Mouse (Mus musculus): ENCODE results near the gene Nr5a2. TPM values are rescaled to one million over a fixed set of nuclear protein-coding genes. Genes with fewer than 3 reads are reported as not detected.
A peak's percentile ranks its signal among the peaks of the same experiment; 100 is the strongest.

The Nr5a2 gene
- polyA plus RNA-seq, 1 experiment from 2014 or later: 0.82 TPM

GRCm38 (mm10) chr1:136958666-136959065 is 1.6 kb downstream of the Nr5a2 start:
- 3% methylated on average over 9 of the region's 9 CpGs for WGBS
- Histone ChIP-seq H3K9ac (no peak overlapping the region), H3K4me3 (no peak overlapping the region), H3K9me3 (no peaks in the 10 kb centered on the region), H3K27ac (no peak overlapping the region), H3K4me1 (peaks cover 3% of the 10 kb centered on the region; the same call in 1 of the 2 replicates), H3K27me3 (peaks cover 28% of the 10 kb centered on the region), H3K36me3 (no peaks in the 10 kb centered on the region), H3K4me2 (no peak overlapping the region)
- no peak for ATAC-seq (ENCODE audit: insufficient number of reproducible peaks, low FRiP score, low TSS enrichment, low read depth)

GRCm38 (mm10) chr1:136958185-136958584 is 2.1 kb downstream of the Nr5a2 start:
- 0 out of 2 replicates have a peak overlapping the region, but pooled peaks have one; percentile 20 for H3K4me2 ChIP-seq
- no peak overlapping the region for H3K4me3 ChIP-seq
- ATAC-seq (ENCODE audit: insufficient number of reproducible peaks, low FRiP score, low TSS enrichment, low read depth): no peak
- H3K4me1 ChIP-seq: peaks cover 3% of the 10 kb centered on the region; the same call in 1 of the 2 replicates
- 2% methylated on average over 8 of the region's 13 CpGs for WGBS
- no peak overlapping the region for H3K27ac ChIP-seq
- no peak overlapping the region for H3K9ac ChIP-seq
- H3K27me3 ChIP-seq: peaks cover 31% of the 10 kb centered on the region
- H3K9me3 ChIP-seq: no peaks in the 10 kb centered on the region
- no peaks in the 10 kb centered on the region for H3K36me3 ChIP-seq

- H3K36me3 ChIP-seq: no peaks in the 10 kb centered on the region
- H3K27ac ChIP-seq: no peak overlapping the region
- H3K9ac ChIP-seq: no peak overlapping the region
- no peak for ATAC-seq (ENCODE audit: insufficient number of reproducible peaks, low FRiP score, low TSS enrichment, low read depth)
- no peak overlapping the region for H3K4me2 ChIP-seq
- peaks cover 8% of the 10 kb centered on the region for H3K4me1 ChIP-seq
- H3K27me3 ChIP-seq: peaks cover 36% of the 10 kb centered on the region
- no peak overlapping the region for H3K4me3 ChIP-seq
- 35% methylated on average over 8 of the region's 8 CpGs for WGBS
- H3K9me3 ChIP-seq: no peaks in the 10 kb centered on the region
Observed at GRCm38 (mm10) chr1:136957696-136958095, 2.6 kb downstream of the Nr5a2 start.

DNA sequence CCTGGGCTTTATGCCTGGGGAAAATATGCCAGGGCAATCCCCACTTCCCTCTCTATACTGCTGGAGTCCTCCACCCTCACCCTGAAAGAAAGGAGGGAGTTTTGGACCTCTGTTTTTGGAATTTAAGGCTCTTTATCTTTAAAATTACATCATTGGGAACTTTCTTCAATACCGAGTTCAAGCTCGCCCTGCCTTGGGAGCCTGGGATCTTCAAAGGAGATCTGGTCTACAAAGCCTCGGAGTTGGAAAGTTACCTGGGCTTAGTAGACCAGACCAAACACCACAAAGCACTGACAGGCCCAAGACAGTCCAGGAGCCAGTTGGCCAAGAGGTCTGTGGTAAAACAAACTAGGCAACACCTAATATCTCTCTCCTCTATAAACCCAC is 6.1 kb downstream of the Nr5a2 start:
- no peaks in the 10 kb centered on the region for H3K9me3 ChIP-seq
- no peak overlapping the region for H3K4me2 ChIP-seq
- H3K4me1 ChIP-seq: peaks cover 21% of the 10 kb centered on the region
- no peak for ATAC-seq (ENCODE audit: insufficient number of reproducible peaks, low FRiP score, low TSS enrichment, low read depth)
- peaks cover 66% of the 10 kb centered on the region for H3K27me3 ChIP-seq
- H3K9ac ChIP-seq: no peak overlapping the region
- H3K36me3 ChIP-seq: no peaks in the 10 kb centered on the region
- WGBS: 27% methylated on average over 3 of the region's 3 CpGs
- no peak overlapping the region for H3K27ac ChIP-seq
- no peak overlapping the region for H3K4me3 ChIP-seq

GRCm38 (mm10) chr1:136953444-136954107 is 6.7 kb downstream of the Nr5a2 start:
- Histone ChIP-seq H3K4me1 (peaks cover 26% of the 10 kb centered on the region), H3K9ac (no peak overlapping the region), H3K9me3 (no peaks in the 10 kb centered on the region), H3K27ac (no peak overlapping the region), H3K36me3 (no peaks in the 10 kb centered on the region), H3K27me3 (peaks cover 67% of the 10 kb centered on the region), H3K4me2 (no peak overlapping the region), H3K4me3 (no peak overlapping the region)
- WGBS: 3% methylated on average over 15 of the region's 15 CpGs
- no peak for ATAC-seq (ENCODE audit: insufficient number of reproducible peaks, low FRiP score, low TSS enrichment, low read depth)

GRCm38 (mm10) chr1:136952609-136953311 is 7.5 kb downstream of the Nr5a2 start:
- ATAC-seq (ENCODE audit: insufficient number of reproducible peaks, low FRiP score, low TSS enrichment, low read depth): no peak
- no peaks in the 10 kb centered on the region for H3K36me3 ChIP-seq
- H3K4me1 ChIP-seq: peaks cover 30% of the 10 kb centered on the region
- WGBS: under 1% methylated on average over 39 of the region's 39 CpGs
- H3K27me3 ChIP-seq: peaks cover 73% of the 10 kb centered on the region
- H3K27ac ChIP-seq: no peak overlapping the region
- H3K4me3 ChIP-seq: peak overlapping the region; percentile 32
- H3K9ac ChIP-seq: no peak overlapping the region
- peak overlapping the region; percentile 63 for H3K4me2 ChIP-seq
- no peaks in the 10 kb centered on the region for H3K9me3 ChIP-seq

- H3K27ac ChIP-seq: no peak overlapping the region
- no peaks in the 10 kb centered on the region for H3K36me3 ChIP-seq
- peaks cover 37% of the 10 kb centered on the region for H3K4me1 ChIP-seq
- H3K9me3 ChIP-seq: no peaks in the 10 kb centered on the region
- 1% methylated on average over 21 of the region's 21 CpGs for WGBS
- no peak overlapping the region for H3K9ac ChIP-seq
- H3K4me3 ChIP-seq: peak overlapping the region; percentile 32
- H3K4me2 ChIP-seq: peak overlapping the region; percentile 63
- ATAC-seq (ENCODE audit: insufficient number of reproducible peaks, low FRiP score, low TSS enrichment, low read depth): no peak
- H3K27me3 ChIP-seq: peaks cover 80% of the 10 kb centered on the region
Observed at GRCm38 (mm10) chr1:136951946-136952531, 8.2 kb downstream of the Nr5a2 start.

GRCm38 (mm10) chr1:136951155-136951650 is 9.0 kb downstream of the Nr5a2 start:
- no peak overlapping the region for H3K9ac ChIP-seq
- H3K36me3 ChIP-seq: no peaks in the 10 kb centered on the region
- WGBS: 39% methylated on average over 3 of the region's 3 CpGs
- no peak for ATAC-seq (ENCODE audit: insufficient number of reproducible peaks, low FRiP score, low TSS enrichment, low read depth)
- H3K9me3 ChIP-seq: no peaks in the 10 kb centered on the region
- H3K4me1 ChIP-seq: peaks cover 38% of the 10 kb centered on the region
- no peak overlapping the region for H3K4me2 ChIP-seq
- peaks cover 89% of the 10 kb centered on the region for H3K27me3 ChIP-seq
- H3K4me3 ChIP-seq: no peak overlapping the region
- no peak overlapping the region for H3K27ac ChIP-seq

DNA sequence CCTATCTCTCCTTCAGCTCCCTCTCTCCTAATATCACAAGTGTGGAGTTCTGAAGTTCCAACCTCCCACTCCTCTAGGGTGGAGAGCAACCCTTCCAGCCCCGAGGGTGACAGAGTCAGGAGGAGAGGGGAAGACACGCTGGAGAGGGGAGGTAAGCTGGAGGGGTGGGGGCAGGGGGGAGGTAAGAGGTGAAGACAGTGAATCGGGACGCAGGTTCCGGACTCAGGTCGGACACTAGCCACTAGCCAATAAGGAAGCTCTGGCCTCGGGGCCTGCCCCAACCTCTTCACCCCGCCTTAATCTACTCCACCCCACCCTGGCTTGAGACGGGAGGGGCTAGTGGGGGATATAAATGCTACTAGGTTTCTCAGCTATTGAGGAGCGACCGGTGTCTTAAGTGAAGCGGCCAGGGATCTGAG is 10.9 kb downstream of the Nr5a2 start:
- Histone ChIP-seq H3K27me3 (peaks cover 93% of the 10 kb centered on the region), H3K9ac (no peak overlapping the region), H3K9me3 (no peaks in the 10 kb centered on the region), H3K27ac (no peak overlapping the region), H3K4me3 (peak overlapping the region; percentile 41), H3K4me2 (peak overlapping the region; percentile 87), H3K36me3 (no peaks in the 10 kb centered on the region), H3K4me1 (peaks cover 42% of the 10 kb centered on the region)
- WGBS: 3% methylated on average over 12 of the region's 12 CpGs
- 0 out of 2 replicates have a peak, but pooled peaks have one; percentile 28 for ATAC-seq (ENCODE audit: insufficient number of reproducible peaks, low FRiP score, low TSS enrichment, low read depth)

- Histone ChIP-seq H3K4me3 (peak overlapping the region; percentile 41), H3K4me2 (peak overlapping the region; percentile 87), H3K27me3 (peaks cover 90% of the 10 kb centered on the region), H3K36me3 (no peaks in the 10 kb centered on the region), H3K4me1 (peaks cover 42% of the 10 kb centered on the region), H3K27ac (no peak overlapping the region), H3K9me3 (no peaks in the 10 kb centered on the region), H3K9ac (0 out of 2 replicates have a peak overlapping the region, but pooled peaks have one; percentile 1)
- 0 out of 2 replicates have a peak, but pooled peaks have one; percentile 12 for ATAC-seq (ENCODE audit: insufficient number of reproducible peaks, low FRiP score, low TSS enrichment, low read depth)
- under 1% methylated on average over 58 of the region's 61 CpGs for WGBS
Observed at GRCm38 (mm10) chr1:136948511-136949275, 11.6 kb downstream of the Nr5a2 start.

DNA sequence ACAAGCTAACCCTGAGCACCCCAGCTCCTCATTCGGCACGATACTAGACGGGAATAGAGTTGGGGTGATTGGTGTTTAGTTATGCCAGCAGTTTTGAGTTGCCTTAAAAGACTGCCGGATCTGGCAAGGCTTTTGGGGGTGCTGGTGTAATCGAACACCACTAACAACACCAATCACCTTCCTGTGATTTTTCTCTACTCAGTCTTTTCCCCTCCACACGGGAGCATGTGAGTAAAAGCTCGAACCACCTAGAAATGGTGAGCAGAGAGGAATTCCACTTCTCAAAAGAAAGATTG is 12.2 kb downstream of the Nr5a2 start:
- Histone ChIP-seq H3K27me3 (peaks cover 91% of the 10 kb centered on the region), H3K27ac (no peak overlapping the region), H3K4me1 (peaks cover 41% of the 10 kb centered on the region), H3K9ac (no peak overlapping the region), H3K4me2 (peak overlapping the region; percentile 87), H3K9me3 (no peaks in the 10 kb centered on the region), H3K36me3 (no peaks in the 10 kb centered on the region), H3K4me3 (peak overlapping the region; percentile 41)
- 2% methylated on average over 7 of the region's 7 CpGs for WGBS
- no peak for ATAC-seq (ENCODE audit: insufficient number of reproducible peaks, low FRiP score, low TSS enrichment, low read depth)
